Mouse (Mus musculus): ENCODE measurements at regions not wholly inside any gene's neighbourhood (a gene's known extent, or its start where the extent isn't known, plus 50 kb on each side); places are given as distances from the start of the nearest gene placed in this dataset.

GRCm38 (mm10) chr15:36412016-36412415 lies 595.6 kb downstream of the Zfp706 start:
- no peaks in the 10 kb centered on the region for H3K9me3 ChIP-seq (ENCODE audit: control insufficient read depth, low read length)
- H3K27me3 ChIP-seq (ENCODE audit: control insufficient read depth, insufficient read depth, low read length): no peaks in the 10 kb centered on the region
- no peak overlapping the region for H3K27ac ChIP-seq (replicated peaks in 1 of 2; ENCODE audit: control insufficient read depth in 1 of 2, insufficient read depth in 1 of 2, low read depth in 2 of 2, low read length in 2 of 2)
- 92% methylated on average over 3 of the region's 3 CpGs for WGBS
- ATAC-seq (ENCODE audit: insufficient number of reproducible peaks, insufficient read depth, low FRiP score, low read depth): no peak
- no peak overlapping the region for H3K4me3 ChIP-seq (ENCODE audit: control insufficient read depth in 1 of 2, insufficient read depth in 1 of 2, low read depth in 1 of 2, low read length in 2 of 2)
- H3K4me1 ChIP-seq (ENCODE audit: control insufficient read depth in 2 of 2, insufficient read depth in 2 of 2, low read length in 2 of 2): no peaks in the 10 kb centered on the region
- H3K36me3 ChIP-seq (ENCODE audit: control insufficient read depth, insufficient read depth, low read length): no peaks in the 10 kb centered on the region
- no peak overlapping the region for H3K9ac ChIP-seq (ENCODE audit: low read length)
- no peak overlapping the region for H3K4me2 ChIP-seq (ENCODE audit: low read length)

- H3K4me1 ChIP-seq (ENCODE audit: control insufficient read depth in 2 of 2, insufficient read depth in 2 of 2, low read length in 2 of 2): 0 out of 4 replicates have a peak, but pooled peaks cover 0 to 4% of the 10 kb centered on the region in 2 experiments
- ATAC-seq (ENCODE audit: insufficient number of reproducible peaks, insufficient read depth, low FRiP score, low read depth): no peak
- no peaks in the 10 kb centered on the region for H3K9me3 ChIP-seq (ENCODE audit: control insufficient read depth, low read length)
- H3K27ac ChIP-seq (replicated peaks in 1 of 2; ENCODE audit: control insufficient read depth in 1 of 2, insufficient read depth in 1 of 2, low read depth in 2 of 2, low read length in 2 of 2): no peak overlapping the region
- WGBS: 56% methylated on average over 3 of the region's 3 CpGs
- no peak overlapping the region for H3K9ac ChIP-seq (ENCODE audit: low read length)
- no peaks in the 10 kb centered on the region for H3K27me3 ChIP-seq (ENCODE audit: control insufficient read depth, insufficient read depth, low read length)
- no peak overlapping the region for H3K4me3 ChIP-seq (ENCODE audit: control insufficient read depth in 1 of 2, insufficient read depth in 1 of 2, low read depth in 1 of 2, low read length in 2 of 2)
- no peak overlapping the region for H3K4me2 ChIP-seq (ENCODE audit: low read length)
- H3K36me3 ChIP-seq (ENCODE audit: control insufficient read depth, insufficient read depth, low read length): no peaks in the 10 kb centered on the region
Measured at GRCm38 (mm10) chr15:36405446-36405845, 602.1 kb downstream of the Zfp706 start.

- Histone ChIP-seq H3K4me1 (ENCODE audit: control insufficient read depth in 2 of 2, insufficient read depth in 2 of 2, low read length in 2 of 2) (peaks cover 10 to 14% of the 10 kb centered on the region in 2 experiments), H3K9me3 (ENCODE audit: control insufficient read depth, low read length) (no peaks in the 10 kb centered on the region), H3K27me3 (ENCODE audit: control insufficient read depth, insufficient read depth, low read length) (no peaks in the 10 kb centered on the region), H3K4me2 (ENCODE audit: low read length) (no peak overlapping the region), H3K27ac (replicated peaks in 1 of 2; ENCODE audit: control insufficient read depth in 1 of 2, insufficient read depth in 1 of 2, low read depth in 2 of 2, low read length in 2 of 2) (no peak overlapping the region; a peak in 2 of 4 replicates), H3K4me3 (ENCODE audit: control insufficient read depth in 1 of 2, insufficient read depth in 1 of 2, low read depth in 1 of 2, low read length in 2 of 2) (no peak overlapping the region), H3K36me3 (ENCODE audit: control insufficient read depth, insufficient read depth, low read length) (no peaks in the 10 kb centered on the region), H3K9ac (ENCODE audit: low read length) (no peak overlapping the region)
- ATAC-seq (ENCODE audit: insufficient number of reproducible peaks, insufficient read depth, low FRiP score, low read depth): no peak
- WGBS: 72% methylated on average over 6 of the region's 6 CpGs
Measured at GRCm38 (mm10) chr15:36403336-36404119, 604.0 kb downstream of the Zfp706 start.

- H3K4me3 ChIP-seq (ENCODE audit: control insufficient read depth in 1 of 2, insufficient read depth in 1 of 2, low read depth in 1 of 2, low read length in 2 of 2): no peak overlapping the region
- no peak overlapping the region for H3K4me2 ChIP-seq (ENCODE audit: low read length)
- H3K27ac ChIP-seq (replicated peaks in 1 of 2; ENCODE audit: control insufficient read depth in 1 of 2, insufficient read depth in 1 of 2, low read depth in 2 of 2, low read length in 2 of 2): no peak overlapping the region
- H3K4me1 ChIP-seq (ENCODE audit: control insufficient read depth in 2 of 2, insufficient read depth in 2 of 2, low read length in 2 of 2): peaks cover 12 to 18% of the 10 kb centered on the region in 2 experiments
- WGBS: 75% methylated on average over 1 of the region's 1 CpGs
- ATAC-seq (ENCODE audit: insufficient number of reproducible peaks, insufficient read depth, low FRiP score, low read depth): no peak
- H3K9me3 ChIP-seq (ENCODE audit: control insufficient read depth, low read length): no peaks in the 10 kb centered on the region
- no peaks in the 10 kb centered on the region for H3K27me3 ChIP-seq (ENCODE audit: control insufficient read depth, insufficient read depth, low read length)
- no peaks in the 10 kb centered on the region for H3K36me3 ChIP-seq (ENCODE audit: control insufficient read depth, insufficient read depth, low read length)
- no peak overlapping the region for H3K9ac ChIP-seq (ENCODE audit: low read length)
Measured at GRCm38 (mm10) chr15:36402051-36402450, 605.5 kb downstream of the Zfp706 start.

GRCm38 (mm10) chr15:36400311-36400840 lies 607.2 kb downstream of the Zfp706 start:
- ATAC-seq (ENCODE audit: insufficient number of reproducible peaks, insufficient read depth, low FRiP score, low read depth): no peak
- WGBS: 83% methylated on average over 9 of the region's 9 CpGs
- peak overlapping the region in 1 of 2 experiments; percentile 66; a peak in 1 of 4 replicates for H3K27ac ChIP-seq (replicated peaks in 1 of 2; ENCODE audit: control insufficient read depth in 1 of 2, insufficient read depth in 1 of 2, low read depth in 2 of 2, low read length in 2 of 2)

GRCm38 (mm10) chr15:36399355-36400012 lies 608.1 kb downstream of the Zfp706 start:
- H3K4me2 ChIP-seq (ENCODE audit: low read length): peak overlapping the region; percentile 34; the same call in 1 of the 2 replicates
- 14% methylated on average over 7 of the region's 7 CpGs for WGBS

More at GRCm38 (mm10) chr15:36400311-36400840, 607.2 kb downstream of the Zfp706 start:
- H3K36me3 ChIP-seq (ENCODE audit: control insufficient read depth, insufficient read depth, low read length): no peaks in the 10 kb centered on the region
- H3K9me3 ChIP-seq (ENCODE audit: control insufficient read depth, low read length): no peaks in the 10 kb centered on the region
- no peak overlapping the region for H3K4me3 ChIP-seq (ENCODE audit: control insufficient read depth in 1 of 2, insufficient read depth in 1 of 2, low read depth in 1 of 2, low read length in 2 of 2)
- no peak overlapping the region for H3K4me2 ChIP-seq (ENCODE audit: low read length)
- H3K9ac ChIP-seq (ENCODE audit: low read length): no peak overlapping the region
- peaks cover 12 to 18% of the 10 kb centered on the region in 2 experiments for H3K4me1 ChIP-seq (ENCODE audit: control insufficient read depth in 2 of 2, insufficient read depth in 2 of 2, low read length in 2 of 2)
- no peaks in the 10 kb centered on the region for H3K27me3 ChIP-seq (ENCODE audit: control insufficient read depth, insufficient read depth, low read length)

GRCm38 (mm10) chr15:36398099-36398982 lies 609.2 kb downstream of the Zfp706 start:
- Histone ChIP-seq H3K9me3 (ENCODE audit: control insufficient read depth, low read length) (no peaks in the 10 kb centered on the region), H3K4me1 (ENCODE audit: control insufficient read depth in 2 of 2, insufficient read depth in 2 of 2, low read length in 2 of 2) (peaks cover 12 to 16% of the 10 kb centered on the region in 2 experiments), H3K4me2 (ENCODE audit: low read length) (no peak overlapping the region), H3K27ac (replicated peaks in 1 of 2; ENCODE audit: control insufficient read depth in 1 of 2, insufficient read depth in 1 of 2, low read depth in 2 of 2, low read length in 2 of 2) (no peak overlapping the region), H3K27me3 (ENCODE audit: control insufficient read depth, insufficient read depth, low read length) (no peaks in the 10 kb centered on the region), H3K4me3 (ENCODE audit: control insufficient read depth in 1 of 2, insufficient read depth in 1 of 2, low read depth in 1 of 2, low read length in 2 of 2) (no peak overlapping the region), H3K9ac (ENCODE audit: low read length) (no peak overlapping the region), H3K36me3 (ENCODE audit: control insufficient read depth, insufficient read depth, low read length) (no peaks in the 10 kb centered on the region)
- 69% methylated on average over 8 of the region's 9 CpGs for WGBS
- ATAC-seq (ENCODE audit: insufficient number of reproducible peaks, insufficient read depth, low FRiP score, low read depth): no peak

More at GRCm38 (mm10) chr15:36399355-36400012, 608.1 kb downstream of the Zfp706 start:
- H3K27ac ChIP-seq (replicated peaks in 1 of 2; ENCODE audit: control insufficient read depth in 1 of 2, insufficient read depth in 1 of 2, low read depth in 2 of 2, low read length in 2 of 2): peak overlapping the region; percentile 66 to 77
- H3K9ac ChIP-seq (ENCODE audit: low read length): no peak overlapping the region
- no peak overlapping the region for H3K4me3 ChIP-seq (ENCODE audit: control insufficient read depth in 1 of 2, insufficient read depth in 1 of 2, low read depth in 1 of 2, low read length in 2 of 2)
- H3K4me1 ChIP-seq (ENCODE audit: control insufficient read depth in 2 of 2, insufficient read depth in 2 of 2, low read length in 2 of 2): peaks cover 12 to 18% of the 10 kb centered on the region in 2 experiments
- no peaks in the 10 kb centered on the region for H3K36me3 ChIP-seq (ENCODE audit: control insufficient read depth, insufficient read depth, low read length)
- H3K27me3 ChIP-seq (ENCODE audit: control insufficient read depth, insufficient read depth, low read length): no peaks in the 10 kb centered on the region
- 0 out of 2 replicates have a peak, but pooled peaks have one; percentile 29 for ATAC-seq (ENCODE audit: insufficient number of reproducible peaks, insufficient read depth, low FRiP score, low read depth)
- H3K9me3 ChIP-seq (ENCODE audit: control insufficient read depth, low read length): no peaks in the 10 kb centered on the region

All from heart, embryonic 14.5 days (tissue).